Mouse (Mus musculus) duodenum, adult 2 months (tissue): ENCODE measurements around the gene Eftud2. TPM values are rescaled to one million over a fixed set of nuclear protein-coding genes. Genes with fewer than 3 reads are reported as not detected.

Experiments
- polyA plus RNA-seq: library from polyadenylated mRNA; depleted of rRNA; stranded (reverse); fragments of >200 nt; gene quantifications from 2 replicates; pipeline ENCODE4 v1.2.3, GENCODE M21; 2012; ENCODE audit warnings: low replicate concordance; rRNA removed

Eftud2 gene
- 109 and 119 TPM in 2 replicates for polyA plus RNA-seq

GRCm38 (mm10) chr11:102880585-102881313 lies at the start of gene Eftud2, which contains the start of gene Ccdc103:
Eftud2 (minus strand) TSS chr11:102880985.
Ccdc103 (plus strand) TSS chr11:102881204.

GRCm38 (mm10) chr11:102924557-102925350 lies 44.0 kb upstream of the Eftud2 start, which contains the start of gene Kif18b:
Kif18b (minus strand) TSS chr11:102925124.

GRCm38 (mm10) chr11:102900763-102901162 lies 20.0 kb upstream of the Eftud2 start, which contains the start of gene Gfap:
Gfap (minus strand) TSS chr11:102900912.

GRCm38 (mm10) chr11:102884616-102885219 lies 3.9 kb upstream of the Eftud2 start, which contains the start of gene Fam187a:
Fam187a (plus strand) TSS chr11:102885169.

GRCm38 (mm10) chr11:102835549-102835948 lies 45.2 kb downstream of the Eftud2 start, which contains the start of gene Higd1b:
Higd1b (plus strand) TSS chr11:102835849.

GRCm38 (mm10) chr11:102819021-102819782 lies 61.6 kb downstream of the Eftud2 start, which contains the start of gene Gjc1:
Gjc1 (minus strand) TSS chr11:102819700.

Other genes with a start within 250 kb of the Eftud2 start
- gene Meioc, start 217.3 kb downstream of the Eftud2 start, polyA plus RNA-seq = not detected in 2 replicates
- 1.1 and 1.3 TPM in 2 replicates for gene Ccdc43, start 183.2 kb downstream of the Eftud2 start, polyA plus RNA-seq
- 4.8 and 5.4 TPM in 2 replicates for gene Adam11, start 119.5 kb downstream of the Eftud2 start, polyA plus RNA-seq
- gene Gjc1, start 61.3 kb downstream of the Eftud2 start, polyA plus RNA-seq = 0.77 and 1.4 TPM in 2 replicates
- gene Higd1b, start 45.1 kb downstream of the Eftud2 start, polyA plus RNA-seq = 0.82 TPM in 1 of 2 replicates, not detected in the other
- not detected in 2 replicates for gene Ccdc103, start 219 bp upstream of the Eftud2 start, polyA plus RNA-seq
- gene Fam187a, start 4.2 kb upstream of the Eftud2 start, polyA plus RNA-seq = not detected in 2 replicates
- 0.30 and 0.81 TPM in 2 replicates for gene Gfap, start 19.9 kb upstream of the Eftud2 start, polyA plus RNA-seq
- gene Kif18b, start 44.1 kb upstream of the Eftud2 start, polyA plus RNA-seq = 3.2 and 4.7 TPM in 2 replicates
- gene C1ql1, start 65.7 kb upstream of the Eftud2 start, polyA plus RNA-seq = 0.40 and 0.77 TPM in 2 replicates
- 18.1 and 18.6 TPM in 2 replicates for gene Nmt1, start 147.2 kb upstream of the Eftud2 start, polyA plus RNA-seq
- 51.3 and 51.6 TPM in 2 replicates for gene Dcakd, start 147.3 kb upstream of the Eftud2 start, polyA plus RNA-seq
- 5.3 and 6.8 TPM in 2 replicates for gene Plcd3, start 220.7 kb upstream of the Eftud2 start, polyA plus RNA-seq
- gene Acbd4, start 220.7 kb upstream of the Eftud2 start, polyA plus RNA-seq = 108 and 223 TPM in 2 replicates
- 6.7 and 9.3 TPM in 2 replicates for gene Hexim1, start 235.2 kb upstream of the Eftud2 start, polyA plus RNA-seq